Mouse (Mus musculus) liver, embryonic 14.5 days (tissue): ENCODE results near the gene Igll1.

ENCODE experiments used
- CTCF ChIP-seq: IDR thresholded peaks from 2 replicates; pipeline ENCODE4 v1.5.1; 2016; ENCODE audit warnings: antibody characterized with exemption, low read depth, control low read depth
- EP300 ChIP-seq: IDR thresholded peaks from 2 replicates; pipeline ENCODE4 v1.6.1; 2016; ENCODE audit warnings: antibody characterized with exemption, low read depth

GRCm38 (mm10) chr16:16825476-16825875, 38.3 kb downstream of the Igll1 start:
- no peak for TF ChIP-seq CTCF
- TF ChIP-seq EP300, result no peak
